8 mouse cellular contexts compared by ENCODE assay signal in genomic region chr6:117758516-117758915, GRCm38 (mm10).
DNase-seq lines count a peak whose midpoint lies in the region; ATAC-seq and TF ChIP-seq lines count a peak whose summit lies in the region.
"Not testable (repeated sequence)": the region's sequence is repeated elsewhere in the genome, so short reads cannot be mapped to it uniquely, and the experiment has no call there.

No protein-coding gene starts in this region.

- H3K9me3 ChIP-seq in embryonic facial prominence, embryonic 14.5 days (ENCODE audit: control insufficient read depth, low read length); lung, postnatal 0 days (ENCODE audit: low read length): not testable (repeated sequence)

- H3K4me1 ChIP-seq in embryonic facial prominence, embryonic 14.5 days (ENCODE audit: control insufficient read depth, insufficient read depth, low read length); lung, postnatal 0 days (ENCODE audit: insufficient read depth, low read depth, low read length): not testable (repeated sequence)

- not testable (repeated sequence) for ATAC-seq in embryonic facial prominence, embryonic 14.5 days (ENCODE audit: low read depth); lung, postnatal 0 days

- TF ChIP-seq EP300 in lung, postnatal 0 days (IDR thresholded peaks at IDR 0.05): not testable (repeated sequence)

- H3K9ac ChIP-seq in embryonic facial prominence, embryonic 14.5 days (ENCODE audit: low read depth, low read length); lung, postnatal 0 days (replicated peaks; ENCODE audit: low read depth): not testable (repeated sequence)

- H3K4me2 ChIP-seq in embryonic facial prominence, embryonic 14.5 days (ENCODE audit: low read depth, low read length); lung, postnatal 0 days (replicated peaks; ENCODE audit: low read depth, low read length): not testable (repeated sequence)

- WGBS in embryonic facial prominence, embryonic 14.5 days: 9% methylated on average over 6 of the region's 6 CpGs
- WGBS in lung, postnatal 0 days: 10% methylated on average over 6 of the region's 6 CpGs

- TF ChIP-seq CTCF in layer of hippocampus, adult 2 months (conservative IDR thresholded peaks at IDR 0.05): peak; percentile 94
- TF ChIP-seq CTCF in lung, postnatal 0 days (IDR thresholded peaks at IDR 0.05): peak; percentile 72

- H3K4me3 ChIP-seq in embryonic facial prominence, embryonic 14.5 days (ENCODE audit: low read depth, low read length); layer of hippocampus, adult 2 months; lung, postnatal 0 days (ENCODE audit: low read depth, low read length): not testable (repeated sequence)

- intact Hi-C loops in heart, postnatal 36 days (cut with DNase I): loop anchor here (1.0 to 5.0 kb wide), 2 partner anchors 67 to 591 kb away; partner anchors contain the start of gene Cxcl12

- peak; percentile 17 for DNase-seq in Muller cell, postnatal 12 days (ENCODE audit: inconsistent ontology term)
- peak; percentile 30 for DNase-seq in c-Kit-positive CD71-positive TER-119-positive erythroid progenitor cells, embryonic 14.5 days (ENCODE audit: low spot score)
- DNase-seq in embryonic facial prominence, embryonic 14.5 days (ENCODE audit: low spot score): peak; percentile 34
- DNase-seq in heart, postnatal 36 days: peak; percentile 47 to 65
- DNase-seq in layer of hippocampus, adult 2 months (ENCODE audit: low spot score in 2 of 2): peak; percentile 25 to 52
- peak; percentile 59 for DNase-seq in lung, postnatal 0 days (ENCODE audit: low spot score)
- DNase-seq in retina, postnatal 1 day: peak; percentile 50
- DNase-seq in urinary bladder, postnatal 14 days (ENCODE audit: low spot score): peak; percentile 53

- not testable (repeated sequence) for H3K36me3 ChIP-seq in embryonic facial prominence, embryonic 14.5 days (ENCODE audit: control insufficient read depth, insufficient read depth, low read length); lung, postnatal 0 days (ENCODE audit: insufficient read depth, low read length)

- H3K27me3 ChIP-seq in embryonic facial prominence, embryonic 14.5 days (replicated peaks; ENCODE audit: control insufficient read depth, insufficient read depth, low read length); lung, postnatal 0 days (replicated peaks; ENCODE audit: insufficient read depth, low read length): not testable (repeated sequence)

- H3K27ac ChIP-seq in embryonic facial prominence, embryonic 14.5 days (replicated peaks; ENCODE audit: low read depth, low read length); layer of hippocampus, adult 2 months; lung, postnatal 0 days (ENCODE audit: low read length): not testable (repeated sequence)
